Mouse (Mus musculus): Measurements from ENCODE around the gene Atp5mpl. TPM values are rescaled to one million over a fixed set of nuclear protein-coding genes. Genes with fewer than 3 reads are reported as not detected.
"Not testable (repeated sequence)": the region's sequence is repeated elsewhere in the genome, so short reads cannot be mapped to it uniquely, and the experiment has no call there.

Atp5mpl gene
- polyA plus RNA-seq, 1 experiment from 2014 or later, result 1,449 TPM

DNA sequence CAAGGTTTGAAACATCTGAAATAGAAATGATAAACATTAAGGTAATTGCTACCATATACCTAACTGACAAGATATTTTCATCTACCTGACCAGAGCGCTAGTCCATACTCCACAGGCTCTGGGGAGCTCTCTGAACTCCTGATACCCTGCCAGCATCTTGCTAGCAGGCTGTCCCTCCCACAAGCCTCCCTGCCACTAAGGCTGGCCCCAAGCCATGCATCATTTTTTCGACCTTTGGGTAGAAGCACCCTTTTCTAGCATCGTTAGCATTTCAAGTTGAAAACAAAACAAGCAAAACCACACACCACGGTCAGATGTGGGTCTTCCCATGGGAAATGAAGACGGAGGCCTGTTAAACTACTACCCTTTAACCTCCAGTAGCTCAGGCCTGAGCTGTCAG lies 3.4 kb downstream of the Atp5mpl start:
- H3K4me1 ChIP-seq (ENCODE audit: control insufficient read depth, insufficient read depth, low read length), result peaks cover 16% of the 10 kb centered on the region
- no peak overlapping the region for H3K4me2 ChIP-seq (ENCODE audit: low read depth, low read length)
- H3K27me3 ChIP-seq (ENCODE audit: control insufficient read depth, insufficient read depth, low read length), result no peaks in the 10 kb centered on the region
- no peak overlapping the region for H3K9ac ChIP-seq (ENCODE audit: low read length)
- H3K9me3 ChIP-seq (replicated peaks; ENCODE audit: control insufficient read depth, low read length), result no peaks in the 10 kb centered on the region
- H3K4me3 ChIP-seq (ENCODE audit: low read length), result no peak overlapping the region
- H3K27ac ChIP-seq (ENCODE audit: low read length), result no peak overlapping the region
- ATAC-seq (replicated peaks; ENCODE audit: extremely low read depth, insufficient read depth, low FRiP score), result no peak
- 83% methylated on average over 5 of the region's 5 CpGs for WGBS
- H3K36me3 ChIP-seq (ENCODE audit: control insufficient read depth, insufficient read depth), result peaks cover 28% of the 10 kb centered on the region

DNA sequence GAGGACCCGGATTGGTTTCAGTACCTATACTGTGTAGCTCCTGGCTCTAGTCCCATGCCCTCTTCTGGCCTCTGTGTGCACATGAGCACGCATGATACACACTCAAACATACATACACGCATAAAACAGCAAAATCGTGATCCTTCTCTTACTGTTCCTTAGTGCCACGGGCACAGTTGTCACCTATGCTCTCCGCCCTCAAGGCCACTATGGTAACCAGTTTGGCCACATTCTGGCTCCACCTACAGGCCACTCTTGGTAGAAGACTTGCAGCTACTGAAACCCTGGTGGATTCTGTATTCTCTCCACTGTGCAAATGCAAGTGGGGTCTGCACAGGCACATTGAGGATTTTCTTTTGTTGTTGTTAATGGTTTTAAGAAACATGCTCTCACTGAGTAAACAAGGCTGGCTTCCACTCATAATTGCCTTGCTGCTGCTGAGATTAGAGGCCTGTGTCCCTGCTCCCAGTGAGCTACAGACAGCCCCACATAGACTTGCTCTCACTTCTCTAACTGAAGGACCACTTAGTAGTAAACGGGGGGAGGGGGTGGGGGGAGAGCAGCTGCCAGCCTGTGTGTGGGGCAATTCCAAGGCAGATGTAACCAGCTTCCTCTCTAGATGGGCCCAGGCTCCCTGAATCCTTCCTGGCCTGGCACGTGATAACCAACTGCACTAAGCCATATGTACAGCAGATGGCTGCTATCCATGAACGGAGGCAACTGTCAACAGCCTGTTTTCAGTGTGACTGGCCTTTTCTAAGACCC lies 8.5 kb downstream of the Atp5mpl start:
- 0 out of 2 replicates have a peak, but pooled peaks cover 3% of the 10 kb centered on the region for H3K4me1 ChIP-seq (ENCODE audit: control insufficient read depth, insufficient read depth, low read length)
- no peak overlapping the region for H3K4me3 ChIP-seq (ENCODE audit: low read length)
- no peak overlapping the region for H3K27ac ChIP-seq (ENCODE audit: low read length)
- WGBS, result 37% methylated on average over 9 of the region's 9 CpGs
- peak; percentile 43; the same call in 1 of the 2 replicates for ATAC-seq (replicated peaks; ENCODE audit: extremely low read depth, insufficient read depth, low FRiP score)
- H3K9me3 ChIP-seq (replicated peaks; ENCODE audit: control insufficient read depth, low read length), result no peaks in the 10 kb centered on the region
- H3K27me3 ChIP-seq (ENCODE audit: control insufficient read depth, insufficient read depth, low read length), result no peaks in the 10 kb centered on the region
- H3K9ac ChIP-seq (ENCODE audit: low read length), result no peak overlapping the region
- peaks cover 28% of the 10 kb centered on the region for H3K36me3 ChIP-seq (ENCODE audit: control insufficient read depth, insufficient read depth)
- H3K4me2 ChIP-seq (ENCODE audit: low read depth, low read length), result no peak overlapping the region

DNA sequence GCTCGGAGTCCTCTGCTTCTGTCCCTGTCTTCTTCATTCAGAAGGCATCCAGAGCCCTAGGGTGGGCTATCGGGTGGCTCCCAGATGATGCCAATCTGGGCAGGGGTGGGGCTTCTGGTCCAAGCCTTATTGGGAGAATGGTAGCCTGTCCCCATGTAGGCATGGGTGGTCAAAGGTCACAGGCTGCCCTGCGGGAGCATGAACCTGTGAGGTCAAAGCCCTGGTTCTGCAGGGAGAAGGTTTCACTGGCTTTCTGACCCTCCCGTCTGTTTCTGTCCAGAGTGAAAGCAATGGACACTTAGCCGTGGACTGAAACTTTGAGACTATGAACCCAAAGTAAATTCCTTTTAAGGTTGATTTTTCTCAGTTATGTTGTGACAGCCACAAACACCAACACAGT lies 10.6 kb downstream of the Atp5mpl start:
- H3K9ac ChIP-seq (ENCODE audit: low read length), result no peak overlapping the region
- 77% methylated on average over 5 of the region's 5 CpGs for WGBS
- ATAC-seq (replicated peaks; ENCODE audit: extremely low read depth, insufficient read depth, low FRiP score), result no peak
- H3K4me2 ChIP-seq (ENCODE audit: low read depth, low read length), result no peak overlapping the region
- no peaks in the 10 kb centered on the region for H3K27me3 ChIP-seq (ENCODE audit: control insufficient read depth, insufficient read depth, low read length)
- no peak overlapping the region for H3K27ac ChIP-seq (ENCODE audit: low read length)
- no peak overlapping the region for H3K4me3 ChIP-seq (ENCODE audit: low read length)
- H3K4me1 ChIP-seq (ENCODE audit: control insufficient read depth, insufficient read depth, low read length), result 0 out of 2 replicates have a peak, but pooled peaks cover 3% of the 10 kb centered on the region
- H3K9me3 ChIP-seq (replicated peaks; ENCODE audit: control insufficient read depth, low read length), result no peaks in the 10 kb centered on the region
- H3K36me3 ChIP-seq (ENCODE audit: control insufficient read depth, insufficient read depth), result peaks cover 16% of the 10 kb centered on the region

DNA sequence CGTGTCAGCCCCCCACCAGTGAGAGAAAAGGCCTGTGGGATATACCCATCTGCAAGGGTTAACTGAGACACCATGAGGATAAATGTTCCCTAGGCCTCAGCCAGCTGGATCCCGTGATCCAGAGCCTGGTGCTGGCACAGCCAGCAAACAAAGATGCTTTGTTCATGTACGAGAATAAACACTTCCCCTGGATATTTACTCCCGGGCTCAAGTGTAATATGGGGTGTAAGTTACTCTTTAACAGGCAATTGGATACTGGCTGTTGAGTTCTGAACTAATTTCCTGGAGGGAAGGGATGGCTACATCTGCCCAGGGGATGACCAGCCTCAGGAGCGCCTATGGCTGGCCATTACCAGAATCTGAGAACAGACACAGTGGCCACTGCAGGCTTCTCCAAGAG lies 15.1 kb downstream of the Atp5mpl start:
- H3K4me1 ChIP-seq (ENCODE audit: control insufficient read depth, insufficient read depth, low read length), result no peaks in the 10 kb centered on the region
- H3K4me2 ChIP-seq (ENCODE audit: low read depth, low read length), result no peak overlapping the region
- no peaks in the 10 kb centered on the region for H3K27me3 ChIP-seq (ENCODE audit: control insufficient read depth, insufficient read depth, low read length)
- no peaks in the 10 kb centered on the region for H3K9me3 ChIP-seq (replicated peaks; ENCODE audit: control insufficient read depth, low read length)
- H3K36me3 ChIP-seq (ENCODE audit: control insufficient read depth, insufficient read depth), result no peaks in the 10 kb centered on the region
- no peak overlapping the region for H3K27ac ChIP-seq (ENCODE audit: low read length)
- H3K9ac ChIP-seq (ENCODE audit: low read length), result no peak overlapping the region
- no peak for ATAC-seq (replicated peaks; ENCODE audit: extremely low read depth, insufficient read depth, low FRiP score)
- H3K4me3 ChIP-seq (ENCODE audit: low read length), result no peak overlapping the region
- WGBS, result 57% methylated on average over 5 of the region's 5 CpGs

DNA sequence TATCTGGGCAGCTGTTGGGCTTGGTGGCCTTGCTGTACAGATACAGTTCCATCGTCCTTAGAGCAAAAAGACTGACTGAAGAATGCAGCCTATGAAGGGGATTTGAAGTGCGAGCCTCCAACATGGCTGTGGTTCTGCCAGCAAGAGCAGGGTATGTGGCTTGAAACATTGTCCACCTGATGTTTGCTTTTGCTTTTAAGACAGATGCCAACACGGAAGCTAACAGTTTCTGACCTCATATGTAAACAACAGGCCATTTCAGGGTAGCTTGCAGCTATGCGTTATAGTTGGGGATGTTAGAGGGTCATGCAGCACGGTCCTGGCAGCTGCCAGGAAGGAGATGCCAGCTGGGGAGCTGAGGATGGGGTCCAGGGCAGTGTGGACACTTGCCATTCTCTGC lies 16.3 kb downstream of the Atp5mpl start:
- H3K4me2 ChIP-seq (ENCODE audit: low read depth, low read length), result no peak overlapping the region
- WGBS, result 56% methylated on average over 5 of the region's 5 CpGs
- H3K36me3 ChIP-seq (ENCODE audit: control insufficient read depth, insufficient read depth), result no peaks in the 10 kb centered on the region
- H3K27me3 ChIP-seq (ENCODE audit: control insufficient read depth, insufficient read depth, low read length), result no peaks in the 10 kb centered on the region
- H3K4me3 ChIP-seq (ENCODE audit: low read length), result no peak overlapping the region
- ATAC-seq (replicated peaks; ENCODE audit: extremely low read depth, insufficient read depth, low FRiP score), result no peak
- peaks cover 3% of the 10 kb centered on the region; the same call in 1 of the 2 replicates for H3K4me1 ChIP-seq (ENCODE audit: control insufficient read depth, insufficient read depth, low read length)
- no peak overlapping the region for H3K27ac ChIP-seq (ENCODE audit: low read length)
- H3K9ac ChIP-seq (ENCODE audit: low read length), result no peak overlapping the region
- H3K9me3 ChIP-seq (replicated peaks; ENCODE audit: control insufficient read depth, low read length), result no peaks in the 10 kb centered on the region

DNA sequence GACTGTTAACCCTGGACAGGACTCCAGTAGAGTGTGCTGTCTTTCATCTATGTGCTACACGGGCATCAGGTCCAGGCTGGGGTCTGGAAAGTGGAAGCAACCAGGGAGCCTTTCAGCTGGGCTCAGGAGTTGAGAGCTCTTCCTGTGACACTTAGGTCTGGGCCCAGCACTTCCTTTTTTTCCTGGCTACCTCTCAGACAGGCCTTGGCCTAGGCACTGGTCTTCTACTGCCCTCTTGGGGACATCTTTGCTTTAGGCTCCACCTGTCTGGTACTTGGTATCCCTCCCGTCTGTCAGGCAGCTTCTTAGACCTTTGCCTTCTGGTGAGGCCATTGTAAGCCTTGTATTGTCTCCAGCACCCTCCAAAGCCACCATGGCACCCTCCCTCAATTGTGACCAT lies 20.1 kb downstream of the Atp5mpl start:
- 24% methylated on average over 2 of the region's 2 CpGs for WGBS
- Histone ChIP-seq H3K9me3 (replicated peaks; ENCODE audit: control insufficient read depth, low read length) (no peaks in the 10 kb centered on the region), H3K36me3 (ENCODE audit: control insufficient read depth, insufficient read depth) (no peaks in the 10 kb centered on the region)

DNA sequence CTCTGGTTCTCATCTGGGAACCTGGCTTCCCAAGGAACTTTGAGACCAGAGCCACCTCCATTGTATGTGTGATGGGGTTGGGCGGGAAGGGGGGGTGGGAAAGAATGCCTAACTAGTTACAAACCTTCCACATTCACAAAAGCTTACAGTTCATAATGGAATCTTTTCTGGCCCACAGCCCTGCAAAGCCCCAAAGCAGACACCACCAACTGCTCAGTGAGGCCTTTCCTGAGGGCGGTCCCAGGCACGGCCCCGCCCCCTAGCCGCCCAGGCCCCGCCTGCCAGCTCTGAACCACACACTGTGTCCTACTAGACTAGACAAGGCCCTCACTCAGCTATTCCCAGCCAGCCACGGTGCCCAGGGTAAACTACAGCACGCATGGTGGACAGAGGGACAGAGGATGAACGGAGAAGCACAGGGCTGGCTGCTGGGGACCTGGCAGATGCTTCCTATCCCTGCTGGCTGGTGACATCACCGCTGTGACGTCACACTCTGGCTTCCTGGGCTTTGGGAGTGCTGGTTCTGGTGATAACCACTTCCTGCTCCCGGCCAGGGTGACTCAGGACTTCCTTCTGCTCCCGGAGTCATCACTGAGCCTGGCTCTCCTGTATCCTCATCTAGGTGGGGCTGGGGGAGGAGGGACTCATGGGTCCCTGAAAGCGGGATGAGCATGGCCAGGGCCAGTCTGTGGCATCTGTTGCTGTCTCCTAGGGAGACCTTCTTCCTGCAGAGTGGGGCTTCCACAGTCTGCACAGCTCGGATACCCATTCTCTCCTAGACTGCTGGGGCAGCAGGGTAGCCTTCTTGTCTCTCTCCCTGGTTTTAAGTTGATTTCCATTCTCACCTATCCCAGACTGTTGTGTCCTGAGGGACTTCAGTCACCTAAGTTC lies 20.8 kb downstream of the Atp5mpl start:
- not testable (repeated sequence) for H3K27me3 ChIP-seq (ENCODE audit: control insufficient read depth, insufficient read depth, low read length); H3K4me3 ChIP-seq (ENCODE audit: low read length); H3K9me3 ChIP-seq (replicated peaks; ENCODE audit: control insufficient read depth, low read length); H3K36me3 ChIP-seq (ENCODE audit: control insufficient read depth, insufficient read depth)
- Histone ChIP-seq H3K27ac (ENCODE audit: low read length) (peak overlapping the region; percentile 92), H3K4me1 (ENCODE audit: control insufficient read depth, insufficient read depth, low read length) (peaks cover 13% of the 10 kb centered on the region), H3K9ac (ENCODE audit: low read length) (peak overlapping the region; percentile 24; the same call in 1 of the 2 replicates), H3K4me2 (ENCODE audit: low read depth, low read length) (0 out of 2 replicates have a peak overlapping the region, but pooled peaks have one; percentile 14)
- peak; percentile 72 for ATAC-seq (replicated peaks; ENCODE audit: extremely low read depth, insufficient read depth, low FRiP score)
- WGBS, result 56% methylated on average over 11 of the region's 15 CpGs

More for the DNA sequence above, 20.1 kb downstream of the Atp5mpl start:
- Histone ChIP-seq H3K27me3 (ENCODE audit: control insufficient read depth, insufficient read depth, low read length) (no peaks in the 10 kb centered on the region), H3K4me2 (ENCODE audit: low read depth, low read length) (0 out of 2 replicates have a peak overlapping the region, but pooled peaks have one; percentile 6), H3K4me1 (ENCODE audit: control insufficient read depth, insufficient read depth, low read length) (peaks cover 13% of the 10 kb centered on the region), H3K4me3 (ENCODE audit: low read length) (no peak overlapping the region), H3K9ac (ENCODE audit: low read length) (no peak overlapping the region), H3K27ac (ENCODE audit: low read length) (peak overlapping the region; percentile 85)
- peak; percentile 12; the same call in 1 of the 2 replicates for ATAC-seq (replicated peaks; ENCODE audit: extremely low read depth, insufficient read depth, low FRiP score)

DNA sequence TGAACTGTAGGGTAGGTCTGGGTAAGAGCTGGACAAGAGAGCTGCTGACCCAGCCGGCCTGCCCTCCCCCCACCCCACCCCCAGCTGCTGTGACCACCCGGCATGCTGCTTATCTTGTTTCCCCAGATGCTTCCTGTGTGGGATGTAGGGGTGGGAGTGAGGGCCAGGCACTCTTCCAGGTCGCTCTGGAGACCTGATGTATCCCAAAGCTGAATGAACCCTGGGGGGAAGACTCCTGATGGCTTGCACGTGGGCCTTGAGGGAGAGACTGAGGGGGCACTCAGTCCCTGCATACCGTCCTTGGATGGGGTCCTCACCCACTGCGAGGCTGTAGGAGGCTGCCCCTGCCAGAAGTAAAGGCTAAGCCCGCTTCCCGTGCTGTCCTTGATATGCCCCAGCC lies 21.7 kb downstream of the Atp5mpl start:
- 25% methylated on average over 8 of the region's 8 CpGs for WGBS
- H3K4me3 ChIP-seq (ENCODE audit: low read length), result no peak overlapping the region
- peak; percentile 69 for ATAC-seq (replicated peaks; ENCODE audit: extremely low read depth, insufficient read depth, low FRiP score)
- H3K27ac ChIP-seq (ENCODE audit: low read length), result peak overlapping the region; percentile 92
- H3K9me3 ChIP-seq (replicated peaks; ENCODE audit: control insufficient read depth, low read length), result no peaks in the 10 kb centered on the region
- H3K36me3 ChIP-seq (ENCODE audit: control insufficient read depth, insufficient read depth), result no peaks in the 10 kb centered on the region
- H3K27me3 ChIP-seq (ENCODE audit: control insufficient read depth, insufficient read depth, low read length), result no peaks in the 10 kb centered on the region
- peak overlapping the region; percentile 24; the same call in 1 of the 2 replicates for H3K9ac ChIP-seq (ENCODE audit: low read length)
- H3K4me1 ChIP-seq (ENCODE audit: control insufficient read depth, insufficient read depth, low read length), result peaks cover 13% of the 10 kb centered on the region
- H3K4me2 ChIP-seq (ENCODE audit: low read depth, low read length), result 0 out of 2 replicates have a peak overlapping the region, but pooled peaks have one; percentile 14
